In the genomic region with DNA sequence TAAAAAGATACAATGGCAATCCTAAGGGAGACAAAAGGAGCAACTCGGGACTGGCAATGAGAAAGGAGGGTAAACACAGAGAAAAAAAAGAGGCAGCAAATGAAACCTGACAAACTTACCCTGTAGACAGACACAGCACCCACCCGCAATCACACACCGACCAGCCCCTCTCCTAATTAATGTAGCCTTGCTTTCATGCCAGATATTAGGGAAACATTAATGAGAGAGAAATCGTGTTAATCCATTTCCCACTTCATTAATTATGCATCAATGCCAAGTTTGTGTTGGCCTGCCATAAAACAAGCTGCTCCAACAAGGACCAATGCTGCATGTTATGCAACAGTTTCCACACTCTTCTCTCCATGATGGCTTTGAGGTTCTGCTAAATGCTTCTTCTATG, we compare ENCODE assay signal across 25 mouse cellular contexts. TPM values are rescaled to one million over a fixed set of nuclear protein-coding genes. Genes with fewer than 3 reads are reported as not detected.
DNase-seq lines count a peak whose midpoint lies in the region; ATAC-seq and TF ChIP-seq lines count a peak whose summit lies in the region.
"Had no signal": no experiment of that assay in that cellular context is flagged by ENCODE, and none has a peak within 500 bp of the region (broad histone marks: within the 10 kb centered on the region; RNA-seq: fewer than 3 reads in every experiment).

No protein-coding gene starts in this region.

- peak; percentile 45; the same call in 1 of the 2 replicates for ATAC-seq in lung, embryonic 16.5 days (ENCODE audit: low read depth)
- ATAC-seq in forebrain, embryonic 13.5 days: peak; percentile 78
- ATAC-seq in hindbrain, embryonic 15.5 days (ENCODE audit: low FRiP score, low read depth): peak; percentile 66; the same call in 1 of the 2 replicates
- ATAC-seq in midbrain, postnatal 0 days (ENCODE audit: low FRiP score): 0 out of 2 replicates have a peak, but pooled peaks have one; percentile 48
- ATAC-seq: activated CD4-positive, CD25-positive, alpha-beta regulatory T cell, adult 4 months; Patski had no signal

- no peak for DNase-seq in lung, adult 2 months
- DNase-seq in midbrain, postnatal 0 days (ENCODE audit: low spot score): no peak
- no peak for DNase-seq in left cerebral cortex, adult 11 months (ENCODE audit: low spot score)
- no peak for DNase-seq in cerebellum, adult 9-11 months
- no peak for DNase-seq in thymus, postnatal 25 days
- DNase-seq: adrenal gland, postnatal 25 days; B cell, adult 2 months; cerebellum, adult 2 months; heart, adult 2 months; kidney, adult 18-20 months; kidney, postnatal 25 days; layer of hippocampus, adult 9-11 months; lung, postnatal 36 days; right cerebral cortex, adult 18-20 months; spleen, adult 18-20 months had no signal

- no peaks in the 10 kb centered on the region for H3K4me1 ChIP-seq in lung, embryonic 16.5 days (replicated peaks; ENCODE audit: control insufficient read depth, insufficient read depth, low read length)
- H3K4me1 ChIP-seq in lung, adult 2 months (ENCODE audit: control insufficient read depth, insufficient read depth, low read length): peaks cover 2% of the 10 kb centered on the region; the same call in 1 of the 2 replicates
- H3K4me1 ChIP-seq in forebrain, embryonic 13.5 days: peaks cover 9% of the 10 kb centered on the region; the same call in 1 of the 2 replicates
- peaks cover 8% of the 10 kb centered on the region; the same call in 1 of the 2 replicates for H3K4me1 ChIP-seq in hindbrain, embryonic 15.5 days (replicated peaks)
- no peaks in the 10 kb centered on the region for H3K4me1 ChIP-seq in midbrain, postnatal 0 days (ENCODE audit: insufficient read depth, low read length)
- H3K4me1 ChIP-seq: embryonic facial prominence, embryonic 12.5 days; heart, embryonic 15.5 days; limb, embryonic 12.5 days; liver, embryonic 15.5 days; stomach, embryonic 15.5 days had no signal

- H3K36me3 ChIP-seq in lung, embryonic 16.5 days (ENCODE audit: control insufficient read depth, insufficient read depth, low read length): no peaks in the 10 kb centered on the region
- H3K36me3 ChIP-seq in forebrain, embryonic 13.5 days (ENCODE audit: poor library complexity, severe bottlenecking): no peaks in the 10 kb centered on the region
- H3K36me3 ChIP-seq in hindbrain, embryonic 15.5 days: no peaks in the 10 kb centered on the region
- no peaks in the 10 kb centered on the region for H3K36me3 ChIP-seq in midbrain, postnatal 0 days (ENCODE audit: insufficient read depth, low read length)
- H3K36me3 ChIP-seq: embryonic facial prominence, embryonic 12.5 days; heart, embryonic 15.5 days; limb, embryonic 12.5 days; liver, embryonic 15.5 days; stomach, embryonic 15.5 days had no signal

- no peak for TF ChIP-seq POLR2A in lung, adult 2 months (IDR thresholded peaks at IDR 0.05; ENCODE audit: borderline replicate concordance, extremely low read depth, low read depth, low read length)

- H3K27ac ChIP-seq in lung, embryonic 16.5 days (ENCODE audit: low read length): no peak overlapping the region
- no peak overlapping the region for H3K27ac ChIP-seq in forebrain, embryonic 13.5 days
- H3K27ac ChIP-seq in hindbrain, embryonic 15.5 days (replicated peaks): no peak overlapping the region
- no peak overlapping the region for H3K27ac ChIP-seq in midbrain, postnatal 0 days (ENCODE audit: low read depth, low read length)
- H3K27ac ChIP-seq: embryonic facial prominence, embryonic 12.5 days; heart, adult 2 months; heart, embryonic 15.5 days; limb, embryonic 12.5 days; liver, embryonic 15.5 days; stomach, embryonic 15.5 days had no signal

- no peaks in the 10 kb centered on the region for H3K27me3 ChIP-seq in lung, embryonic 16.5 days (ENCODE audit: control insufficient read depth, insufficient read depth, low read depth, low read length)
- H3K27me3 ChIP-seq in forebrain, embryonic 13.5 days: no peaks in the 10 kb centered on the region
- H3K27me3 ChIP-seq in hindbrain, embryonic 15.5 days: no peaks in the 10 kb centered on the region
- H3K27me3 ChIP-seq in midbrain, postnatal 0 days (ENCODE audit: insufficient read depth, low read length): no peaks in the 10 kb centered on the region
- H3K27me3 ChIP-seq: embryonic facial prominence, embryonic 12.5 days; heart, embryonic 15.5 days; limb, embryonic 12.5 days; liver, embryonic 15.5 days; stomach, embryonic 15.5 days had no signal

- no peak overlapping the region for H3K4me3 ChIP-seq in lung, embryonic 16.5 days (ENCODE audit: low read length)
- no peak overlapping the region for H3K4me3 ChIP-seq in lung, adult 2 months (replicated peaks; ENCODE audit: extremely low read depth, low read depth, low read length)
- peak overlapping the region; percentile 12 for H3K4me3 ChIP-seq in forebrain, embryonic 13.5 days
- 0 out of 2 replicates have a peak overlapping the region, but pooled peaks have one; percentile 6 for H3K4me3 ChIP-seq in hindbrain, embryonic 15.5 days
- peak overlapping the region; percentile 14; the same call in 1 of the 2 replicates for H3K4me3 ChIP-seq in midbrain, postnatal 0 days (ENCODE audit: low read depth, low read length)
- H3K4me3 ChIP-seq: embryonic facial prominence, embryonic 12.5 days; heart, adult 2 months; heart, embryonic 15.5 days; limb, embryonic 12.5 days; liver, embryonic 15.5 days; stomach, embryonic 15.5 days had no signal

- H3K4me2 ChIP-seq in lung, embryonic 16.5 days (ENCODE audit: low read depth, low read length): no peak overlapping the region
- peak overlapping the region; percentile 50 for H3K4me2 ChIP-seq in forebrain, embryonic 13.5 days
- peak overlapping the region; percentile 39 for H3K4me2 ChIP-seq in hindbrain, embryonic 15.5 days
- H3K4me2 ChIP-seq in midbrain, postnatal 0 days (ENCODE audit: low read depth, low read length, poor library complexity, severe bottlenecking): peak overlapping the region; percentile 37; the same call in 1 of the 2 replicates
- H3K4me2 ChIP-seq: embryonic facial prominence, embryonic 12.5 days; heart, embryonic 15.5 days; limb, embryonic 12.5 days; liver, embryonic 15.5 days; stomach, embryonic 15.5 days had no signal

- no peak for TF ChIP-seq CTCF in lung, adult 2 months (IDR thresholded peaks at IDR 0.05; ENCODE audit: insufficient read depth, low read length)
- no peak for TF ChIP-seq CTCF in midbrain, postnatal 0 days (IDR thresholded peaks at IDR 0.05)

- H3K9me3 ChIP-seq in lung, embryonic 16.5 days (ENCODE audit: control insufficient read depth, low read length): no peaks in the 10 kb centered on the region
- H3K9me3 ChIP-seq in forebrain, embryonic 13.5 days (replicated peaks): 0 out of 2 replicates have a peak, but pooled peaks cover 3% of the 10 kb centered on the region
- no peaks in the 10 kb centered on the region for H3K9me3 ChIP-seq in hindbrain, embryonic 15.5 days
- H3K9me3 ChIP-seq in midbrain, postnatal 0 days (ENCODE audit: low read length): no peaks in the 10 kb centered on the region
- H3K9me3 ChIP-seq: embryonic facial prominence, embryonic 12.5 days; heart, embryonic 15.5 days; limb, embryonic 12.5 days; liver, embryonic 15.5 days; stomach, embryonic 15.5 days had no signal

- no peak overlapping the region for H3K9ac ChIP-seq in lung, embryonic 16.5 days (ENCODE audit: low read length)
- H3K9ac ChIP-seq in forebrain, embryonic 13.5 days: no peak overlapping the region
- no peak overlapping the region for H3K9ac ChIP-seq in hindbrain, embryonic 15.5 days
- no peak overlapping the region for H3K9ac ChIP-seq in midbrain, postnatal 0 days (replicated peaks; ENCODE audit: low read length, poor library complexity, severe bottlenecking)
- H3K9ac ChIP-seq: embryonic facial prominence, embryonic 12.5 days; heart, embryonic 15.5 days; limb, embryonic 12.5 days; liver, embryonic 15.5 days; stomach, embryonic 15.5 days had no signal

- WGBS in lung, embryonic 16.5 days: 42% methylated on average over 4 of the region's 4 CpGs
- 53% methylated on average over 4 of the region's 4 CpGs for WGBS in lung, adult 2 months
- WGBS in forebrain, embryonic 13.5 days: 22% methylated on average over 4 of the region's 4 CpGs
- WGBS in hindbrain, embryonic 15.5 days: 42% methylated on average over 4 of the region's 4 CpGs
- WGBS in midbrain, postnatal 0 days: 29% methylated on average over 4 of the region's 4 CpGs

RNA-seq across cellular contexts. Expression of a gene that starts 59.9 kb away (rescaled TPM):
- 40.3 and 41.0 TPM in 2 replicates for polyA plus RNA-seq in lung, embryonic 16.5 days (2015; fragmentation: Nextera tagmentation; extraction: Ambion mirVana)
- polyA plus RNA-seq in lung, adult 2 months (2012; rRNA removed): 230 and 289 TPM in 2 replicates
- polyA plus RNA-seq in forebrain, embryonic 13.5 days (2015; fragmentation: Nextera tagmentation; extraction: Ambion mirVana): 28.0 and 29.7 TPM in 2 replicates
- polyA plus RNA-seq in hindbrain, embryonic 15.5 days (2015; fragmentation: Nextera tagmentation; extraction: Ambion mirVana): 30.6 and 31.4 TPM in 2 replicates
- 42.1 and 56.7 TPM in 2 replicates for total RNA-seq in midbrain, postnatal 0 days (2014; rRNA removed)
- polyA plus RNA-seq in midbrain, postnatal 0 days (2015; fragmentation: Nextera tagmentation; extraction: Ambion mirVana): 32.9 and 34.2 TPM in 2 replicates

Comparison
In these comparisons a context has a peak if more than half of its experiments do, and no peak if none do; other contexts are left out.
1. H3K4me3 ChIP-seq: peak in forebrain, embryonic 13.5 days (single experiment), hindbrain, embryonic 15.5 days (single experiment) and midbrain, postnatal 0 days (single experiment); none in lung, embryonic 16.5 days (single experiment) and lung, adult 2 months (single experiment).
2. Peak in every context shown above with its lines, with median percentiles within 50 percentile points of each other: ATAC-seq.